Mouse (Mus musculus) mesoderm, embryonic 11.5 days (tissue): ENCODE data around the gene Barhl1.

Source experiments
- DNase-seq: peaks from one replicate; pipeline ENCODE4 v3.0.0-alpha.2; 2012; ENCODE audit warnings: low read depth, low spot score

Barhl1 gene

GRCm38 (mm10) chr2:28911331-28912038 is 5.0 kb downstream of the Barhl1 start:
- no peak for DNase-seq

GRCm38 (mm10) chr2:28910877-28911276 is 5.6 kb downstream of the Barhl1 start:
- no peak for DNase-seq

- no peak for DNase-seq
Observed at GRCm38 (mm10) chr2:28909818-28910710, 6.4 kb downstream of the Barhl1 start.

- no peak for DNase-seq
Observed at GRCm38 (mm10) chr2:28909186-28909817, 7.2 kb downstream of the Barhl1 start.

- DNase-seq = no peak
Observed at GRCm38 (mm10) chr2:28908389-28909153, 7.9 kb downstream of the Barhl1 start.

- no peak for DNase-seq
Observed at GRCm38 (mm10) chr2:28907691-28908388, 8.6 kb downstream of the Barhl1 start.

- no peak for DNase-seq
Observed at GRCm38 (mm10) chr2:28905561-28905960, 10.9 kb downstream of the Barhl1 start.

GRCm38 (mm10) chr2:28904786-28905185 is 11.7 kb downstream of the Barhl1 start:
- DNase-seq = no peak

GRCm38 (mm10) chr2:28903871-28904270 is 12.6 kb downstream of the Barhl1 start:
- no peak for DNase-seq

GRCm38 (mm10) chr2:28902291-28902690 is 14.2 kb downstream of the Barhl1 start:
- no peak for DNase-seq

- no peak for DNase-seq
Observed at GRCm38 (mm10) chr2:28897340-28897899, 19.0 kb downstream of the Barhl1 start.

- DNase-seq = no peak
Observed at GRCm38 (mm10) chr2:28895876-28896275, 20.6 kb downstream of the Barhl1 start.

GRCm38 (mm10) chr2:28893526-28893925 is 22.9 kb downstream of the Barhl1 start:
- DNase-seq = no peak

- DNase-seq = no peak
Observed at GRCm38 (mm10) chr2:28892796-28893195, 23.7 kb downstream of the Barhl1 start.

GRCm38 (mm10) chr2:28884914-28885313 is 31.6 kb downstream of the Barhl1 start:
- no peak for DNase-seq

- no peak for DNase-seq
Observed at GRCm38 (mm10) chr2:28882826-28883485, 33.5 kb downstream of the Barhl1 start.

GRCm38 (mm10) chr2:28882047-28882446 is 34.4 kb downstream of the Barhl1 start:
- no peak for DNase-seq

GRCm38 (mm10) chr2:28881275-28881674 is 35.2 kb downstream of the Barhl1 start:
- no peak for DNase-seq

- DNase-seq = no peak
Observed at GRCm38 (mm10) chr2:28875554-28875953, 40.9 kb downstream of the Barhl1 start.

GRCm38 (mm10) chr2:28867495-28867894 is 49.0 kb downstream of the Barhl1 start:
- DNase-seq = no peak
